Mouse (Mus musculus) neural tube, embryonic 12.5 days (tissue): ENCODE data around the gene Ptpro. TPM values are rescaled to one million over a fixed set of nuclear protein-coding genes. Genes with fewer than 3 reads are reported as not detected.
"Not testable (repeated sequence)": the region's sequence is repeated elsewhere in the genome, so short reads cannot be mapped to it uniquely, and the experiment has no call there.

Experiments used
- ATAC-seq: fragments of 200-750 bp; cut with Nextera tagmentation; 2 replicates; pipeline ENCODE4 v1.8.0; 2017; ENCODE audit warnings: low read depth, mild to moderate bottlenecking, moderate TSS enrichment, moderate library complexity; ENCODE audit not compliant: low FRiP score
- H3K27ac ChIP-seq: fragments of 300-500 bp; sonication (generic); 2 replicates; pipeline ENCODE4 v1.5.1; 2016
- H3K27me3 ChIP-seq: fragments of 300-500 bp; sonication (generic); replicated peaks from 2 replicates; pipeline ENCODE4 v1.6.1; 2016; ENCODE audit warnings: mild to moderate bottlenecking
- H3K36me3 ChIP-seq: fragments of 300-500 bp; sonication (generic); 2 replicates; pipeline ENCODE4 v1.6.1; 2016; ENCODE audit warnings: mild to moderate bottlenecking
- H3K4me1 ChIP-seq: fragments of 300-500 bp; sonication (generic); 2 replicates; pipeline ENCODE4 v1.6.1; 2016
- H3K4me2 ChIP-seq: fragments of 300-500 bp; sonication (generic); replicated peaks from 2 replicates; pipeline ENCODE4 v1.6.1; 2016; ENCODE audit warnings: mild to moderate bottlenecking
- H3K4me3 ChIP-seq: fragments of 300-500 bp; sonication (generic); 2 replicates; pipeline ENCODE4 v1.5.1; 2016
- H3K9ac ChIP-seq: fragments of 300-500 bp; sonication (generic); 2 replicates; pipeline ENCODE4 v1.6.1; 2016; ENCODE audit warnings: mild to moderate bottlenecking
- H3K9me3 ChIP-seq: fragments of 300-500 bp; sonication (generic); 2 replicates; pipeline ENCODE4 v1.6.1; 2016; ENCODE audit warnings: mild to moderate bottlenecking
- WGBS: fragments of 180-500 bp; shearing (Covaris S2); methylation state at CpG from one replicate; pipeline ENCODE4 v1.1.7; 2016; 5-methylcytosine and 5-hydroxymethylcytosine counted together
- polyA plus RNA-seq: library from polyadenylated mRNA; unstranded; fragments of >200 nt; fragmentation: Nextera tagmentation; extraction: Ambion mirVana; gene quantifications from 2 replicates; pipeline ENCODE4 v1.2.1, GENCODE M21; 2016

Gene Ptpro
- polyA plus RNA-seq, 1 experiment from 2014 or later = 28.9 TPM

DNA sequence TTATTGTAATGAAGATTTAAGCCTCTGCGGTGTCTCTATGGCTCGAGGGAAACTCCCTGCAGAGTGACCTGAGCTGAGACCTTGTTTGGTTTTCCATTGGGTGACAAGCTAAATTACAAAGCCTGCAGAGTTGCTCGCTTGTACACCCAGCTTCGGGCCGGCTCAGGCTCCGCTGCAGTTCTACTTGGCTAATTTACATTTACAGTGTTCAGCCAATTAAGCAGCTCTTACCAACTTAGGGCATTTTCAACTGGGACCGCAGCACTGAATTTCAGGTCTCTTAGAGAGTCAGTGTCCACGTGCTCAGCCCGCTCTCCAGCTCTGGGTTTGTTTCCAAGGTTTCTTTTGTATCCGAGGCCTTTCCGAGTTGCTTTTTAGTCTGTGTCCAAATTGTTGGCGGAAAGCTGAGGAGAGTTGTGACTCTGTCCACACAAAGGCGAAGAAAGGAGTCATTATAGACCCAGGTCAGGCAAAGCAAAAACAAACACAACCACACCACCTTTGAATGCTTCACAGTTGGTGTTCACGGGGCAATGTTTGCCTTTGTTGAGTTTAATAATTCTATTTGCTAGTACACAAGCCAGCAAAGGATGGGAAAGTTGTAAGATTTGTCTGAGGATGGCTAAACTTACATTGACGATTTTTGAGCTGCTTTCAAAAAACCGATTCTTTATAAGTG lies 185.9 kb downstream of the Ptpro start:
- Histone ChIP-seq H3K9ac (no peak overlapping the region), H3K36me3 (peaks cover 4% of the 10 kb centered on the region; the same call in 1 of the 2 replicates), H3K27me3 (no peaks in the 10 kb centered on the region), H3K4me3 (no peak overlapping the region), H3K9me3 (no peaks in the 10 kb centered on the region), H3K4me2 (peak overlapping the region; percentile 27), H3K4me1 (peaks cover 6% of the 10 kb centered on the region; the same call in 1 of the 2 replicates), H3K27ac (no peak overlapping the region)
- 12% methylated on average over 16 of the region's 16 CpGs for WGBS
- peak; percentile 85 for ATAC-seq

DNA sequence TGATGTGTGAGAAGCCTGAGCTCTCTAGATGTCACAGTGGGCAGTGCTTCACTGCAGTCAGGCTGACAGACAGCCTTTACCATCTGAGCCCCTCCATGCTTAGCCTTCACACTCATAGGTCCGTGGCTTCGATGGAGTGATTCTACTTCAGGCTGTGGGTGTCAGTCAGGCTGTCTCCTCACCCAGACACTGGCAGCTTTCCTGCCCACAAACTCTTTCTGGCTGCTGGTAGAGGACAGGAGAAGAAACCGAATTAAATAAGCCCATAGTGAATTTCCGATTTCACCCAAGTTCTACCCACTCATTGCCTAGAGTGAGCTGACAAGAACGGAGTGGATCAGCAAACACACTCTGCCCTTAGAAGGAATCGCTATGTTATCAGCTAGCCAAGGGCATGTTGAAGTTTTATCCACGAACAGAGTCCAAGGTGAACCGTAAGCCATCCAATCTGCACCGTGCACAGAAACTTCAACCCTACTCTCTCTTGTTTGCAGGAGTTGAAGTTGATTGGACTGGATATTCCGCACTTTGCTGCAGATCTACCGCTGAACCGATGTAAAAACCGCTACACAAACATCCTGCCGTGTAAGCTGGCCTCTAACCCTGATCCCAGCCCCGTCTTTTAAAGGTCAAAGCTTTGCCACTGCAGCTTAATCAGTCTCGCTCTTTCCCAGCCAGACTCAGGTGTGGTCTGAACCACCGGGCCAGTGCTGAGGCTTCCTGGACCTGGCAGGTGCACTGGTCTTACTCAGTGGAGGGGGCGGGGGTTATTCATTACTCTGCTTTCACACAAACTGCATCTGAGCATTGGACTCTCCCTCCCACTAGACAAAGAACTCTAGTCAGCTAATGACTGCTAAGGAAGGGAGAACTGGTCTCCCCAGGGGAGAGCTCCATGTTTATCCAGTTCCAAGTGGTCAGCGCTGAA lies 188.7 kb downstream of the Ptpro start:
- no peak overlapping the region for H3K4me3 ChIP-seq
- no peak for ATAC-seq
- H3K4me1 ChIP-seq = peaks cover 6% of the 10 kb centered on the region; the same call in 1 of the 2 replicates
- H3K36me3 ChIP-seq = peaks cover 11% of the 10 kb centered on the region; the same call in 1 of the 2 replicates
- 88% methylated on average over 19 of the region's 19 CpGs for WGBS
- no peak overlapping the region for H3K4me2 ChIP-seq
- no peaks in the 10 kb centered on the region for H3K9me3 ChIP-seq
- no peak overlapping the region for H3K27ac ChIP-seq
- H3K27me3 ChIP-seq = no peaks in the 10 kb centered on the region
- H3K9ac ChIP-seq = no peak overlapping the region

DNA sequence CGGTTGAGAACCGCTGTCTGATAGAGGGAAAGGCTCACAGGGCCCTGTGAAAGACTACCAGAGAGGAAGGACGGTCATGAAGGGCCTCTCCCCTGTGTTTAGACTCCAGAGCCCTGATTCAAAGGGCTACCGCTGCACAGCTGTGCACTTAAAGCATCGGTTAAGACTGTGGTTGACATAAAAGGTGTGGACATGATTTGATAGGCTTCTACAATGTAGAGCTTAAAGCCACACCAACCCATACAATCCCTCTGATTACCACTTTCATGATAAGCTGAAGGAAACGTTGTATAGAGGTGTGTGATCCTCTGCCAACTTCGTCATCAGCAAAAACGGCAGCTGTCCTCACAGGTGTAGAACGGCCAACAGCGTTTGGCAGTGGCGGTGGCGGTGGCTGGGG lies 191.0 kb downstream of the Ptpro start:
- Histone ChIP-seq H3K4me1 (no peaks in the 10 kb centered on the region), H3K4me2 (no peak overlapping the region), H3K36me3 (peaks cover 11% of the 10 kb centered on the region; the same call in 1 of the 2 replicates), H3K4me3 (no peak overlapping the region), H3K9me3 (no peaks in the 10 kb centered on the region), H3K27ac (no peak overlapping the region), H3K27me3 (no peaks in the 10 kb centered on the region), H3K9ac (no peak overlapping the region)
- ATAC-seq = no peak
- WGBS = 94% methylated on average over 12 of the region's 12 CpGs

GRCm38 (mm10) chr6:137446116-137446515 lies 194.0 kb downstream of the Ptpro start:
- H3K36me3 ChIP-seq = peaks cover 11% of the 10 kb centered on the region; the same call in 1 of the 2 replicates
- H3K27ac ChIP-seq, H3K9me3 ChIP-seq, H3K4me2 ChIP-seq, H3K27me3 ChIP-seq, H3K4me1 ChIP-seq, ATAC-seq, H3K4me3 ChIP-seq, H3K9ac ChIP-seq: not testable (repeated sequence)
- 74% methylated on average over 7 of the region's 7 CpGs for WGBS

DNA sequence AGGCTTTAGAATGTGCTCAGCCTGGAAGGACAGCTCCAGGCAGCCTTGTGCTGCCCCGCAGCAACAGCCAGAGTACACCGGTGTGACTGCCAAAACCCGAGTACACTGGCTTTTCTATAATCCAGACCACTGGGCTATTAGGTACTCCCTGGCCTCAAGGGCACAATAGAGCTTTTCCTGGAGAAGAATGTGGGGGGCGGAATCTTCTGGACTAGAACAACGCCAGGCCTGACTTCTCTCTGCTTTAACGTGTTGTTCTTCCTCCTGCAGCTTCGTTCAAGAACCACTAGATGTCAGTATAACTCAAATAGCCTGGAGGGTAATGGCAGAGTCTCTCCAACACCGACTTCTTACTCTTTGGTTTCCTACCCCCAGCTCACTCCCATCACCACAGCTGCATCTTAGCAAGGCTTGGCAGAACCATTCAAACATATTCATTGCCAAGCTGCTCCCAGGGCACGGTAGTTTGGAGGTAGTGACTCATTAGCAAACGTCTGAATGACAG lies 203.5 kb downstream of the Ptpro start:
- Histone ChIP-seq H3K4me3 (no peak overlapping the region), H3K27ac (no peak overlapping the region), H3K9ac (no peak overlapping the region), H3K4me2 (no peak overlapping the region), H3K4me1 (no peaks in the 10 kb centered on the region), H3K9me3 (no peaks in the 10 kb centered on the region), H3K27me3 (no peaks in the 10 kb centered on the region), H3K36me3 (no peaks in the 10 kb centered on the region)
- 17% methylated on average over 10 of the region's 10 CpGs for WGBS
- ATAC-seq = peak; percentile 80

- Histone ChIP-seq H3K4me1 (no peaks in the 10 kb centered on the region), H3K9me3 (no peaks in the 10 kb centered on the region), H3K27me3 (no peaks in the 10 kb centered on the region), H3K4me2 (no peak overlapping the region), H3K27ac (no peak overlapping the region), H3K4me3 (no peak overlapping the region), H3K36me3 (no peaks in the 10 kb centered on the region), H3K9ac (no peak overlapping the region)
- WGBS = 75% methylated on average over 7 of the region's 7 CpGs
- ATAC-seq = peak; percentile 7; the same call in 1 of the 2 replicates
Observed at GRCm38 (mm10) chr6:137456064-137456463, 203.9 kb downstream of the Ptpro start.

DNA sequence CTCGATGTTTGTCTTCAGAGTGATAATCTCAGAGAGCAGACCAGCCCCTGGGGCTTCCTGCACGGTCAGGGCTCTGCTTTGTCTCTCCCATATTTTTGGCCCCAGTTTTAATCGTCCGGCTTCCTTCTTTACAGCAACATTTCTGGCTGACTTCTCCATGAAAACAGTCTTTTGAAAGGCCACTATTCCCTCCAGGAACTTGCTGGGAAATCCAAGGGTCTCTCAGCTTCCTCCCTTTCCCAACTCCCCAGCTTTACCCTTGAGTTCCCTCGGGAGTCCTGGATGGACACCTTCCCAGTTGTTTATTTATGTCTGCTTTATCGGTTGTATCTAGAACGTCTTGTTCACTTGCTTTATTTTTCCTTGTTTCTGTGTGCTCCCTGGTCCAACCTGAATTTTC lies 205.1 kb downstream of the Ptpro start:
- H3K4me2 ChIP-seq = no peak overlapping the region
- H3K9ac ChIP-seq = no peak overlapping the region
- no peaks in the 10 kb centered on the region for H3K27me3 ChIP-seq
- H3K36me3 ChIP-seq = peaks cover 6% of the 10 kb centered on the region
- H3K27ac ChIP-seq = no peak overlapping the region
- no peaks in the 10 kb centered on the region for H3K9me3 ChIP-seq
- H3K4me1 ChIP-seq = no peaks in the 10 kb centered on the region
- no peak overlapping the region for H3K4me3 ChIP-seq
- no peak for ATAC-seq
- 71% methylated on average over 7 of the region's 7 CpGs for WGBS

GRCm38 (mm10) chr6:137458136-137458535 lies 206.0 kb downstream of the Ptpro start:
- Histone ChIP-seq H3K36me3 (peaks cover 9% of the 10 kb centered on the region), H3K27me3 (no peaks in the 10 kb centered on the region), H3K4me1 (no peaks in the 10 kb centered on the region), H3K4me3 (no peak overlapping the region), H3K9ac (no peak overlapping the region), H3K27ac (no peak overlapping the region), H3K4me2 (no peak overlapping the region), H3K9me3 (no peaks in the 10 kb centered on the region)
- WGBS = 85% methylated on average over 7 of the region's 7 CpGs
- no peak for ATAC-seq

GRCm38 (mm10) chr6:137463771-137464170 lies 211.7 kb downstream of the Ptpro start:
- WGBS = 97% methylated on average over 5 of the region's 5 CpGs
- H3K4me3 ChIP-seq = no peak overlapping the region

DNA sequence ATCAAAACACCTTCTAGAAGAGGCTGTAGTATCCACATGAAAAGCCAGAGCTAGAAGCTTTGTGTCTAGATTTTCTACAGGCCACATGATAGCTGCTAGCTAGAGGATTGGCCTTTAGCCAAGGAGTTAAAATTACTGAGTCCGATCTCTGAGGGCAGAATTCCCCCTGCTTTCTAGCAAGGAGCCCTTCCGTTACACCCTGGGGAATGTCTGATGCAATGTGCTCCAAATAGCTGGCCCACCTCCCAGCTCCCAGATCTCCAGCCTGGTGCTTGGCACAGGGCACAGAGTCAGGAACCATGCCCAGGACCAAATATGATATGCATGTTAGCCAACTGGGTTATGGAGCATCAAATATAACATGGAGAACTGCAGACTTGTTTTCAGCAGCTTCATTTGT lies 213.1 kb downstream of the Ptpro start:
- Histone ChIP-seq H3K9me3 (0 out of 2 replicates have a peak, but pooled peaks cover 5% of the 10 kb centered on the region), H3K4me1 (no peaks in the 10 kb centered on the region), H3K27me3 (no peaks in the 10 kb centered on the region), H3K4me2 (no peak overlapping the region), H3K27ac (no peak overlapping the region), H3K4me3 (no peak overlapping the region), H3K9ac (no peak overlapping the region), H3K36me3 (peaks cover 9% of the 10 kb centered on the region)
- ATAC-seq = no peak
- 57% methylated on average over 2 of the region's 2 CpGs for WGBS

More at GRCm38 (mm10) chr6:137463771-137464170, 211.7 kb downstream of the Ptpro start:
- ATAC-seq = no peak
- Histone ChIP-seq H3K4me2 (no peak overlapping the region), H3K9ac (no peak overlapping the region), H3K27me3 (no peaks in the 10 kb centered on the region), H3K27ac (no peak overlapping the region), H3K9me3 (no peaks in the 10 kb centered on the region), H3K36me3 (peaks cover 9% of the 10 kb centered on the region), H3K4me1 (no peaks in the 10 kb centered on the region)

- H3K9ac ChIP-seq = no peak overlapping the region
- ATAC-seq = no peak
- no peak overlapping the region for H3K27ac ChIP-seq
- H3K36me3 ChIP-seq = peaks cover 9% of the 10 kb centered on the region
- no peak overlapping the region for H3K4me3 ChIP-seq
- H3K27me3 ChIP-seq = no peaks in the 10 kb centered on the region
- H3K9me3 ChIP-seq = 0 out of 2 replicates have a peak, but pooled peaks cover 5% of the 10 kb centered on the region
- no peak overlapping the region for H3K4me2 ChIP-seq
- no peaks in the 10 kb centered on the region for H3K4me1 ChIP-seq
- whole genome bisulfite sequencing = 74% methylated on average over 2 of the region's 2 CpGs
Observed at GRCm38 (mm10) chr6:137466256-137466655, 214.1 kb downstream of the Ptpro start.

- Histone ChIP-seq H3K4me1 (peaks cover 11% of the 10 kb centered on the region; the same call in 1 of the 2 replicates), H3K9me3 (0 out of 2 replicates have a peak, but pooled peaks cover 5% of the 10 kb centered on the region), H3K27me3 (no peaks in the 10 kb centered on the region), H3K27ac (no peak overlapping the region), H3K4me3 (no peak overlapping the region), H3K4me2 (no peak overlapping the region), H3K9ac (no peak overlapping the region), H3K36me3 (no peaks in the 10 kb centered on the region)
- no peak for ATAC-seq
- 89% methylated on average over 3 of the region's 3 CpGs for WGBS
Observed at GRCm38 (mm10) chr6:137467696-137468095, 215.6 kb downstream of the Ptpro start.
